In genomic region chr8:49595501-49595900, GRCm38 (mm10) we compare ENCODE assay signal across 12 mouse cellular contexts.
"Had no signal": no experiment of that assay in that cellular context is flagged by ENCODE, and none has a peak within 500 bp of the region (broad histone marks: within the 10 kb centered on the region; RNA-seq: fewer than 3 reads in every experiment).

No protein-coding gene starts in this region.

- H3K36me3 ChIP-seq: kidney, embryonic 15.5 days; limb, embryonic 15.5 days; liver, embryonic 12.5 days; midbrain, embryonic 10.5 days; neural tube, embryonic 15.5 days had no signal

- H3K27me3 ChIP-seq: kidney, embryonic 15.5 days; limb, embryonic 15.5 days; liver, embryonic 12.5 days; neural tube, embryonic 15.5 days had no signal

- H3K9ac ChIP-seq: kidney, embryonic 15.5 days; limb, embryonic 15.5 days; liver, embryonic 12.5 days; lung, embryonic 14.5 days; neural tube, embryonic 15.5 days had no signal

- H3K4me2 ChIP-seq: kidney, embryonic 15.5 days; limb, embryonic 15.5 days; liver, embryonic 12.5 days; lung, embryonic 14.5 days; neural tube, embryonic 15.5 days had no signal

- DNase-seq: kidney, adult 2 months; kidney, postnatal 14 days; lung, embryonic 14.5 days; lung, postnatal 10 days; lung, postnatal 4 days; thymus, postnatal 36 days had no signal

- ATAC-seq: liver, embryonic 12.5 days had no signal

- H3K4me3 ChIP-seq: kidney, embryonic 15.5 days; limb, embryonic 15.5 days; liver, embryonic 12.5 days; midbrain, embryonic 10.5 days; myocyte; neural tube, embryonic 15.5 days had no signal

- H3K9me3 ChIP-seq: kidney, embryonic 15.5 days; limb, embryonic 15.5 days; liver, embryonic 12.5 days; midbrain, embryonic 10.5 days; neural tube, embryonic 15.5 days had no signal

- H3K4me1 ChIP-seq: kidney, embryonic 15.5 days; limb, embryonic 15.5 days; liver, embryonic 12.5 days; midbrain, embryonic 10.5 days; neural tube, embryonic 15.5 days had no signal

- H3K27ac ChIP-seq: kidney, embryonic 15.5 days; limb, embryonic 15.5 days; liver, embryonic 12.5 days; midbrain, embryonic 10.5 days; neural tube, embryonic 15.5 days had no signal
